Mouse (Mus musculus): ENCODE results near the gene Efcab11. TPM values are rescaled to one million over a fixed set of nuclear protein-coding genes. Genes with fewer than 3 reads are reported as not detected.

Efcab11 gene
- total and polyA plus RNA-seq, 3 experiments = 7.9 to 12.2 (median 8.0) TPM

GRCm38 (mm10) chr12:99849996-99850395, 34.2 kb downstream of the Efcab11 start:
- Histone ChIP-seq H3K79me2 (replicated peaks; ENCODE audit: control insufficient read depth, extremely low read depth, insufficient read depth, poor library complexity, severe bottlenecking) (no peaks in the 10 kb centered on the region), H3K27ac (ENCODE audit: insufficient read depth, low read depth) (no peak overlapping the region), H3K4me3 (replicated peaks in 1 of 3; ENCODE audit: low read depth in 2 of 3, low read length in 2 of 3, poor library complexity in 1 of 3) (no peak overlapping the region), H3K36me3 (replicated peaks in 1 of 2; ENCODE audit: control insufficient read depth in 1 of 2, insufficient read depth in 1 of 2, low read length in 1 of 2) (peaks cover 8 to 49% of the 10 kb centered on the region in 2 experiments), H3K4me1 (ENCODE audit: control insufficient read depth in 1 of 2, insufficient read depth in 2 of 2) (peaks cover 7 to 23% of the 10 kb centered on the region in 2 experiments), H3K9me3 (replicated peaks; ENCODE audit: low read length) (no peaks in the 10 kb centered on the region), H3K27me3 (replicated peaks) (no peaks in the 10 kb centered on the region), H3K4me2 (ENCODE audit: insufficient read depth, low read depth, poor library complexity, severe bottlenecking) (no peak overlapping the region), H3K9ac (ENCODE audit: insufficient read depth, low read depth) (no peak overlapping the region)
- TF ChIP-seq EP300 (IDR thresholded peaks at IDR 0.05; ENCODE audit: low read length) (no peak), ETS1 (conservative IDR thresholded peaks at IDR 0.05; ENCODE audit: low read depth, low read length) (no peak), ZKSCAN1 (IDR thresholded peaks at IDR 0.05; ENCODE audit: borderline replicate concordance, low read depth, low read length) (no peak), BHLHE40 (IDR thresholded peaks at IDR 0.05; ENCODE audit: low read depth, low read length) (0 out of 2 replicates have a peak, but pooled peaks have one; percentile 7), ZNF384 (IDR thresholded peaks at IDR 0.05; ENCODE audit: low read depth, low read length) (no peak), MYC (IDR thresholded peaks at IDR 0.05; ENCODE audit: low read depth, low read length) (0 out of 2 replicates have a peak, but pooled peaks have one; percentile 43), CTCF (conservative IDR thresholded peaks at IDR 0.05 in 1 of 2, IDR thresholded peaks at IDR 0.05 in 1 of 2; ENCODE audit: low read depth in 2 of 2, low read length in 2 of 2) (peak in 1 of 2 experiments; percentile 39; a peak in 2 of 4 replicates), TCF12 (IDR thresholded peaks at IDR 0.05; ENCODE audit: low read depth, low read length) (no peak), MAX (IDR thresholded peaks at IDR 0.05; ENCODE audit: low read length) (no peak), IRF4 (IDR thresholded peaks at IDR 0.05; ENCODE audit: low read depth, low read length) (no peak), SMC3 (IDR thresholded peaks at IDR 0.05; ENCODE audit: low read depth, low read length) (peak; percentile 22), RAD21 (IDR thresholded peaks at IDR 0.05; ENCODE audit: low read depth, low read length) (peak; percentile 39), NRF1 (IDR thresholded peaks at IDR 0.05; ENCODE audit: low read depth, low read length) (no peak), MAFK (IDR thresholded peaks at IDR 0.05; ENCODE audit: insufficient replicate concordance, low read length) (no peak)
- no peak for DNase-seq (ENCODE audit: extremely low read depth)
- dilution Hi-C loops (cut with MboI; ENCODE audit: extremely low pct_ligation_motif_present, extremely low pct_unique_long_range_greater_than_20kb, low sequenced_read_pairs) = no loop called here
- in situ Hi-C loops (cut with MboI; ENCODE audit: low pct_ligation_motif_present, low pct_unique_long_range_greater_than_20kb, low sequenced_read_pairs) = no loop called here

- dilution Hi-C loops (cut with MboI; ENCODE audit: extremely low pct_ligation_motif_present, extremely low pct_unique_long_range_greater_than_20kb, low sequenced_read_pairs) = no loop called here
- H3K27ac ChIP-seq (ENCODE audit: insufficient read depth, low read depth) = no peak overlapping the region
- H3K27me3 ChIP-seq (replicated peaks) = no peaks in the 10 kb centered on the region
- in situ Hi-C loops (cut with MboI; ENCODE audit: low pct_ligation_motif_present, low pct_unique_long_range_greater_than_20kb, low sequenced_read_pairs) = no loop called here
- H3K36me3 ChIP-seq (replicated peaks in 1 of 2; ENCODE audit: control insufficient read depth in 1 of 2, insufficient read depth in 1 of 2, low read length in 1 of 2) = peaks cover 7 to 49% of the 10 kb centered on the region in 2 experiments
- H3K79me2 ChIP-seq (replicated peaks; ENCODE audit: control insufficient read depth, extremely low read depth, insufficient read depth, poor library complexity, severe bottlenecking) = no peaks in the 10 kb centered on the region
- peaks cover 7 to 22% of the 10 kb centered on the region in 2 experiments for H3K4me1 ChIP-seq (ENCODE audit: control insufficient read depth in 1 of 2, insufficient read depth in 2 of 2)
- no peak overlapping the region for H3K4me3 ChIP-seq (replicated peaks in 1 of 3; ENCODE audit: low read depth in 2 of 3, low read length in 2 of 3, poor library complexity in 1 of 3)
- H3K9me3 ChIP-seq (replicated peaks; ENCODE audit: low read length) = no peaks in the 10 kb centered on the region
- H3K9ac ChIP-seq (ENCODE audit: insufficient read depth, low read depth) = no peak overlapping the region
- H3K4me2 ChIP-seq (ENCODE audit: insufficient read depth, low read depth, poor library complexity, severe bottlenecking) = no peak overlapping the region
- DNase-seq (ENCODE audit: extremely low read depth) = no peak
- TF ChIP-seq ZKSCAN1 (IDR thresholded peaks at IDR 0.05; ENCODE audit: borderline replicate concordance, low read depth, low read length) (no peak), ZC3H11A (IDR thresholded peaks at IDR 0.05; ENCODE audit: low read depth, low read length) (no peak), KAT2A (IDR thresholded peaks at IDR 0.05; ENCODE audit: insufficient replicate concordance, low read length) (no peak), JUN (IDR thresholded peaks at IDR 0.05; ENCODE audit: insufficient read depth, low read depth, low read length) (no peak), SIN3A (IDR thresholded peaks at IDR 0.05; ENCODE audit: low read length) (no peak)
Observed at GRCm38 (mm10) chr12:99844951-99845350, 39.3 kb downstream of the Efcab11 start.
